Mouse (Mus musculus): ENCODE data around the gene Sema4b. TPM values are rescaled to one million over a fixed set of nuclear protein-coding genes. Genes with fewer than 3 reads are reported as not detected.

Gene Sema4b
- polyA plus RNA-seq, 2 experiments = 6.1 to 8.5 TPM

- Histone ChIP-seq H3K9ac (replicated peaks) (no peak overlapping the region; the same call in 1 of the 2 replicates), H3K36me3 (replicated peaks; ENCODE audit: control insufficient read depth, insufficient read depth, low read depth) (no peaks in the 10 kb centered on the region), H3K27ac (no peak overlapping the region), H3K4me3 (ENCODE audit: insufficient read depth in 1 of 2, low read depth in 2 of 2, low read length in 2 of 2) (no peak overlapping the region), H3K27me3 (ENCODE audit: control insufficient read depth, insufficient read depth, low read length) (no peaks in the 10 kb centered on the region), H3K9me3 (ENCODE audit: control insufficient read depth, low read length) (no peaks in the 10 kb centered on the region; the same call in 1 of the 2 replicates), H3K4me2 (ENCODE audit: low read depth) (no peak overlapping the region), H3K4me1 (replicated peaks; ENCODE audit: control insufficient read depth in 2 of 2, insufficient read depth in 2 of 2, low read length in 1 of 2) (peaks cover 10 to 20% of the 10 kb centered on the region in 2 experiments)
- WGBS (ENCODE audit: insufficient replicate concordance) = 47% methylated on average over 3 of the region's 3 CpGs
- no peak for DNase-seq (ENCODE audit: low read depth in 3 of 3, low spot score in 3 of 3)
- TF ChIP-seq CTCF (IDR thresholded peaks at IDR 0.05; ENCODE audit: low read depth) = no peak
- TF ChIP-seq EP300 (IDR thresholded peaks at IDR 0.05; ENCODE audit: low read depth) = no peak
- ATAC-seq (ENCODE audit: insufficient read depth) = no peak
Measured at GRCm38 (mm10) chr7:80154689-80155088, 32.0 kb upstream of the Sema4b start.

- Histone ChIP-seq H3K4me3 (ENCODE audit: insufficient read depth in 1 of 2, low read depth in 2 of 2, low read length in 2 of 2) (no peak overlapping the region), H3K4me1 (replicated peaks; ENCODE audit: control insufficient read depth in 2 of 2, insufficient read depth in 2 of 2, low read length in 1 of 2) (peaks cover 10 to 17% of the 10 kb centered on the region in 2 experiments), H3K9me3 (ENCODE audit: control insufficient read depth, low read length) (no peaks in the 10 kb centered on the region; the same call in 1 of the 2 replicates), H3K36me3 (replicated peaks; ENCODE audit: control insufficient read depth, insufficient read depth, low read depth) (no peaks in the 10 kb centered on the region), H3K27ac (peak overlapping the region; percentile 31), H3K27me3 (ENCODE audit: control insufficient read depth, insufficient read depth, low read length) (no peaks in the 10 kb centered on the region), H3K4me2 (ENCODE audit: low read depth) (peak overlapping the region; percentile 48), H3K9ac (replicated peaks) (peak overlapping the region; percentile 43; the same call in 1 of the 2 replicates)
- TF ChIP-seq EP300 (IDR thresholded peaks at IDR 0.05; ENCODE audit: low read depth) (peak; percentile 6; the same call in 1 of the 2 replicates), CTCF (IDR thresholded peaks at IDR 0.05; ENCODE audit: low read depth) (peak; percentile 77)
- DNase-seq (ENCODE audit: low read depth in 3 of 3, low spot score in 3 of 3) = peak in 1 of 3 experiments; percentile 49
- 38% methylated on average over 13 of the region's 13 CpGs for WGBS (ENCODE audit: insufficient replicate concordance)
- ATAC-seq (ENCODE audit: insufficient read depth) = peak; percentile 88
Measured at GRCm38 (mm10) chr7:80156711-80157227, 29.9 kb upstream of the Sema4b start.

GRCm38 (mm10) chr7:80158496-80159268 is 28.0 kb upstream of the Sema4b start:
- Histone ChIP-seq H3K27me3 (ENCODE audit: control insufficient read depth, insufficient read depth, low read length) (no peaks in the 10 kb centered on the region), H3K4me3 (ENCODE audit: insufficient read depth in 1 of 2, low read depth in 2 of 2, low read length in 2 of 2) (no peak overlapping the region), H3K4me1 (replicated peaks; ENCODE audit: control insufficient read depth in 2 of 2, insufficient read depth in 2 of 2, low read length in 1 of 2) (peaks cover 10 to 15% of the 10 kb centered on the region in 2 experiments), H3K36me3 (replicated peaks; ENCODE audit: control insufficient read depth, insufficient read depth, low read depth) (no peaks in the 10 kb centered on the region), H3K9ac (replicated peaks) (no peak overlapping the region), H3K27ac (no peak overlapping the region), H3K4me2 (ENCODE audit: low read depth) (no peak overlapping the region), H3K9me3 (ENCODE audit: control insufficient read depth, low read length) (no peaks in the 10 kb centered on the region)
- ATAC-seq (ENCODE audit: insufficient read depth) (no peak), DNase-seq (ENCODE audit: low read depth in 3 of 3, low spot score in 3 of 3) (no peak)
- 76% methylated on average over 8 of the region's 8 CpGs for WGBS (ENCODE audit: insufficient replicate concordance)
- no peak for TF ChIP-seq EP300 (IDR thresholded peaks at IDR 0.05; ENCODE audit: low read depth)
- no peak for TF ChIP-seq CTCF (IDR thresholded peaks at IDR 0.05; ENCODE audit: low read depth)

GRCm38 (mm10) chr7:80160293-80160944 is 26.2 kb upstream of the Sema4b start:
- Histone ChIP-seq H3K4me1 (replicated peaks; ENCODE audit: control insufficient read depth in 2 of 2, insufficient read depth in 2 of 2, low read length in 1 of 2) (peaks cover 11 to 13% of the 10 kb centered on the region in 2 experiments), H3K4me2 (ENCODE audit: low read depth) (no peak overlapping the region), H3K27me3 (ENCODE audit: control insufficient read depth, insufficient read depth, low read length) (no peaks in the 10 kb centered on the region), H3K36me3 (replicated peaks; ENCODE audit: control insufficient read depth, insufficient read depth, low read depth) (no peaks in the 10 kb centered on the region), H3K4me3 (ENCODE audit: insufficient read depth in 1 of 2, low read depth in 2 of 2, low read length in 2 of 2) (no peak overlapping the region), H3K9ac (replicated peaks) (no peak overlapping the region), H3K9me3 (ENCODE audit: control insufficient read depth, low read length) (no peaks in the 10 kb centered on the region), H3K27ac (no peak overlapping the region)
- TF ChIP-seq CTCF (IDR thresholded peaks at IDR 0.05; ENCODE audit: low read depth) = no peak
- TF ChIP-seq EP300 (IDR thresholded peaks at IDR 0.05; ENCODE audit: low read depth) = no peak
- 61% methylated on average over 7 of the region's 7 CpGs for WGBS (ENCODE audit: insufficient replicate concordance)
- DNase-seq (ENCODE audit: low read depth in 3 of 3, low spot score in 3 of 3) (no peak), ATAC-seq (ENCODE audit: insufficient read depth) (no peak)

GRCm38 (mm10) chr7:80160945-80161306 is 25.7 kb upstream of the Sema4b start:
- no peak overlapping the region for H3K4me2 ChIP-seq (ENCODE audit: low read depth)
- no peaks in the 10 kb centered on the region for H3K27me3 ChIP-seq (ENCODE audit: control insufficient read depth, insufficient read depth, low read length)
- no peak for ATAC-seq (ENCODE audit: insufficient read depth)
- H3K4me3 ChIP-seq (ENCODE audit: insufficient read depth in 1 of 2, low read depth in 2 of 2, low read length in 2 of 2) = no peak overlapping the region
- 72% methylated on average over 8 of the region's 8 CpGs for WGBS (ENCODE audit: insufficient replicate concordance)
- H3K36me3 ChIP-seq (replicated peaks; ENCODE audit: control insufficient read depth, insufficient read depth, low read depth) = no peaks in the 10 kb centered on the region
- H3K4me1 ChIP-seq (replicated peaks; ENCODE audit: control insufficient read depth in 2 of 2, insufficient read depth in 2 of 2, low read length in 1 of 2) = peaks cover 15 to 16% of the 10 kb centered on the region in 2 experiments
- H3K9ac ChIP-seq (replicated peaks) = no peak overlapping the region
- no peaks in the 10 kb centered on the region for H3K9me3 ChIP-seq (ENCODE audit: control insufficient read depth, low read length)
- no peak for DNase-seq (ENCODE audit: low read depth in 3 of 3, low spot score in 3 of 3)
- TF ChIP-seq EP300 (IDR thresholded peaks at IDR 0.05; ENCODE audit: low read depth) (no peak), CTCF (IDR thresholded peaks at IDR 0.05; ENCODE audit: low read depth) (no peak)
- H3K27ac ChIP-seq = no peak overlapping the region

Measured in liver, embryonic 14.5 days (tissue).